Mouse (Mus musculus) v-Abl transformed pro-B cells (cell line): ENCODE results near the gene Ankrd35.
"Not testable (repeated sequence)": the region's sequence is repeated elsewhere in the genome, so short reads cannot be mapped to it uniquely, and the experiment has no call there.

ENCODE experiments used
- in situ Hi-C, 2 experiments: fragments of 400-800 bp; cut with MboI; formaldehyde crosslinking; loops; one replicate each; pipeline ENCODE4 v1.15.1; 2025; ENCODE audit not compliant: unreplicated experiment in 2 of 2

The Ankrd35 gene

GRCm38 (mm10) chr3:96668424-96669067 lies 1.4 kb upstream of the Ankrd35 start:
- in situ Hi-C loops, result loop anchor here in 1 of 2 experiments (5.0 kb wide), 1 partner anchor 34 kb away; no protein-coding TSS in a partner anchor

GRCm38 (mm10) chr3:96671519-96671918 lies 1.6 kb downstream of the Ankrd35 start:
- in situ Hi-C loops, result no loop called here

GRCm38 (mm10) chr3:96673514-96673913 lies 3.6 kb downstream of the Ankrd35 start:
- in situ Hi-C loops, result no loop called here

GRCm38 (mm10) chr3:96674442-96674841 lies 4.5 kb downstream of the Ankrd35 start:
- in situ Hi-C loops, result no loop called here

GRCm38 (mm10) chr3:96675171-96675570 lies 5.2 kb downstream of the Ankrd35 start:
- in situ Hi-C loops, result no loop called here

GRCm38 (mm10) chr3:96675690-96676089 lies 5.8 kb downstream of the Ankrd35 start:
- in situ Hi-C loops, result no loop called here

GRCm38 (mm10) chr3:96678456-96678855 lies 8.5 kb downstream of the Ankrd35 start:
- in situ Hi-C loops, result no loop called here

GRCm38 (mm10) chr3:96679159-96679674 lies 9.3 kb downstream of the Ankrd35 start:
- in situ Hi-C loops, result no loop called here

- in situ Hi-C loops, result no loop called here
Observed at GRCm38 (mm10) chr3:96680269-96680956, 10.5 kb downstream of the Ankrd35 start.

- in situ Hi-C loops, result no loop called here
Observed at GRCm38 (mm10) chr3:96683496-96683895, 13.6 kb downstream of the Ankrd35 start.

GRCm38 (mm10) chr3:96684151-96684821 lies 14.4 kb downstream of the Ankrd35 start:
- in situ Hi-C loops, result no loop called here

- in situ Hi-C loops, result no loop called here
Observed at GRCm38 (mm10) chr3:96684822-96685156, 14.9 kb downstream of the Ankrd35 start.

- in situ Hi-C loops, result not testable (repeated sequence)
Observed at GRCm38 (mm10) chr3:96686057-96686456, 16.1 kb downstream of the Ankrd35 start.

- in situ Hi-C loops, result no loop called here
Observed at GRCm38 (mm10) chr3:96688854-96689253, 18.9 kb downstream of the Ankrd35 start.

- in situ Hi-C loops, result no loop called here
Observed at GRCm38 (mm10) chr3:96690298-96690697, 20.4 kb downstream of the Ankrd35 start.

GRCm38 (mm10) chr3:96692506-96692905 lies 22.6 kb downstream of the Ankrd35 start:
- in situ Hi-C loops, result no loop called here

GRCm38 (mm10) chr3:96693579-96693978 lies 23.6 kb downstream of the Ankrd35 start:
- in situ Hi-C loops, result no loop called here

GRCm38 (mm10) chr3:96696198-96696765 lies 26.4 kb downstream of the Ankrd35 start, which contains the start of gene Pias3:
Gene Pias3, plus strand, starts transcription at chr3:96696384.
- in situ Hi-C loops, result no loop called here

GRCm38 (mm10) chr3:96696766-96697732 lies 27.1 kb downstream of the Ankrd35 start:
- in situ Hi-C loops, result no loop called here
